Mouse (Mus musculus): ENCODE measurements around the gene Terf2ip. TPM values are rescaled to one million over a fixed set of nuclear protein-coding genes. Genes with fewer than 3 reads are reported as not detected.

The Terf2ip gene
- polyA plus RNA-seq, 1 experiment from 2014 or later, result 9.8 TPM

GRCm38 (mm10) chr8:112061372-112061771 is 50.2 kb downstream of the Terf2ip start:
- Histone ChIP-seq H3K4me2 (no peak overlapping the region), H3K36me3 (no peaks in the 10 kb centered on the region), H3K4me1 (no peaks in the 10 kb centered on the region), H3K27ac (no peak overlapping the region), H3K9me3 (replicated peaks) (0 out of 2 replicates have a peak, but pooled peaks cover 4% of the 10 kb centered on the region), H3K4me3 (no peak overlapping the region), H3K27me3 (replicated peaks) (no peaks in the 10 kb centered on the region), H3K9ac (no peak overlapping the region)
- 27% methylated on average over 4 of the region's 4 CpGs for WGBS (ENCODE audit: insufficient replicate concordance)
- no peak for ATAC-seq

Other genes with a start within 250 kb of the Terf2ip start
- 128 and 132 TPM in 2 replicates for gene Cfdp1, start 157.1 kb upstream of the Terf2ip start, polyA plus RNA-seq (2016; fragmentation: Nextera tagmentation; extraction: Ambion mirVana)
- 5.6 and 6.0 TPM in 2 replicates for gene Tmem170, start 134.6 kb upstream of the Terf2ip start, polyA plus RNA-seq (2016; fragmentation: Nextera tagmentation; extraction: Ambion mirVana)
- 0.05 TPM in 1 of 2 replicates, not detected in the other for gene Chst5, start 101.0 kb upstream of the Terf2ip start, polyA plus RNA-seq (2016; fragmentation: Nextera tagmentation; extraction: Ambion mirVana)
- 3.0 and 3.6 TPM in 2 replicates for gene Tmem231, start 77.5 kb upstream of the Terf2ip start, polyA plus RNA-seq (2016; fragmentation: Nextera tagmentation; extraction: Ambion mirVana)
- 147 and 157 TPM in 2 replicates for gene Gabarapl2, start 70.7 kb upstream of the Terf2ip start, polyA plus RNA-seq (2016; fragmentation: Nextera tagmentation; extraction: Ambion mirVana)
- gene Adat1, start 19.1 kb upstream of the Terf2ip start, polyA plus RNA-seq (2016; fragmentation: Nextera tagmentation; extraction: Ambion mirVana), result 6.9 and 7.3 TPM in 2 replicates
- 162 and 163 TPM in 2 replicates for gene Kars, start 75 bp upstream of the Terf2ip start, polyA plus RNA-seq (2016; fragmentation: Nextera tagmentation; extraction: Ambion mirVana)
- gene Gm6793, start 3.6 kb downstream of the Terf2ip start, polyA plus RNA-seq (2016; fragmentation: Nextera tagmentation; extraction: Ambion mirVana), result not detected in 2 replicates